Mouse (Mus musculus) kidney, adult 2 months (tissue): ENCODE measurements around the gene Stk11. TPM values are rescaled to one million over a fixed set of nuclear protein-coding genes. Genes with fewer than 3 reads are reported as not detected.

Source experiments
- DNase-seq: peaks from one replicate; pipeline ENCODE4 v3.0.0; 2021
- H3K27ac ChIP-seq: fragments of 200-500 bp; 2 replicates; pipeline ENCODE4 v1.5.1; 2012; ENCODE audit warnings: low read depth, low read length, control low read depth, inconsistent platforms; ENCODE audit not compliant: insufficient read depth
- H3K27me3 ChIP-seq: fragments of 200-500 bp; replicated peaks from 2 replicates; pipeline ENCODE4 v1.6.1; 2012; ENCODE audit warnings: mild to moderate bottlenecking, moderate library complexity, low read length, inconsistent platforms; ENCODE audit not compliant: control insufficient read depth, insufficient read depth
- H3K36me3 ChIP-seq: fragments of 200-500 bp; 2 replicates; pipeline ENCODE4 v1.6.1; 2012; ENCODE audit warnings: mild to moderate bottlenecking, moderate library complexity, low read length, inconsistent platforms; ENCODE audit not compliant: control insufficient read depth, insufficient read depth
- H3K4me1 ChIP-seq: fragments of 200-500 bp; 2 replicates; pipeline ENCODE4 v1.6.1; 2011; ENCODE audit warnings: low read length; ENCODE audit not compliant: control insufficient read depth, insufficient read depth
- H3K4me3 ChIP-seq: fragments of 200-500 bp; 2 replicates; pipeline ENCODE4 v1.5.1; 2011; ENCODE audit warnings: mild to moderate bottlenecking, low read depth, low read length, control low read depth; ENCODE audit not compliant: insufficient read depth
- CTCF ChIP-seq: fragments of 200-500 bp; conservative IDR thresholded peaks from 2 replicates; pipeline ENCODE4 v1.5.1; 2011; ENCODE audit warnings: low read depth, mild to moderate bottlenecking, control low read depth, low read length, moderate library complexity, mixed read lengths; ENCODE audit not compliant: insufficient read depth, insufficient read length
- POLR2A ChIP-seq: fragments of 200-500 bp; IDR thresholded peaks from one replicate; pipeline ENCODE4 v1.6.1; 2011; ENCODE audit warnings: low read depth, low read length, control low read depth
- WGBS: fragments of 180-500 bp; shearing (Covaris S2); methylation state at CpG from one replicate; pipeline ENCODE4 v1.1.7; 2018; 5-methylcytosine and 5-hydroxymethylcytosine counted together
- polyA plus RNA-seq: library from polyadenylated mRNA; depleted of rRNA; stranded (reverse); fragments of >200 nt; gene quantifications from 2 replicates; pipeline ENCODE4 v1.2.3, GENCODE M21; 2012

The Stk11 gene
- polyA plus RNA-seq, 1 experiment: 114 TPM

GRCm38 (mm10) chr10:80149291-80150225 is 34.0 kb downstream of the Stk11 start:
- Histone ChIP-seq H3K27me3 (no peaks in the 10 kb centered on the region), H3K36me3 (peaks cover 14% of the 10 kb centered on the region), H3K4me1 (peaks cover 38% of the 10 kb centered on the region), H3K27ac (peak overlapping the region; percentile 97), H3K4me3 (peak overlapping the region; percentile 91)
- TF ChIP-seq POLR2A (peak; percentile 75), CTCF (no peak)
- under 1% methylated on average over 88 of the region's 88 CpGs for WGBS
- DNase-seq: peak; percentile 99

GRCm38 (mm10) chr10:80150226-80151210 is 34.9 kb downstream of the Stk11 start:
- no peak for TF ChIP-seq CTCF
- no peak for TF ChIP-seq POLR2A
- Histone ChIP-seq H3K36me3 (peaks cover 20% of the 10 kb centered on the region), H3K27ac (peak overlapping the region; percentile 95), H3K4me1 (peaks cover 45% of the 10 kb centered on the region), H3K27me3 (no peaks in the 10 kb centered on the region), H3K4me3 (peak overlapping the region; percentile 55)
- peak; percentile 51 for DNase-seq
- WGBS: under 1% methylated on average over 66 of the region's 71 CpGs

- H3K27me3 ChIP-seq: no peaks in the 10 kb centered on the region
- DNase-seq: peak; percentile 93
- peaks cover 21% of the 10 kb centered on the region for H3K36me3 ChIP-seq
- peaks cover 42% of the 10 kb centered on the region for H3K4me1 ChIP-seq
- H3K4me3 ChIP-seq: peak overlapping the region; percentile 55
- H3K27ac ChIP-seq: peak overlapping the region; percentile 95
- under 1% methylated on average over 26 of the region's 26 CpGs for WGBS
- TF ChIP-seq POLR2A: no peak
These were observed 35.8 kb downstream of the Stk11 start for GRCm38 (mm10) chr10:80151211-80152034.

- Histone ChIP-seq H3K27me3 (no peaks in the 10 kb centered on the region), H3K27ac (peak overlapping the region; percentile 95), H3K36me3 (peaks cover 24% of the 10 kb centered on the region), H3K4me1 (peaks cover 34% of the 10 kb centered on the region), H3K4me3 (peak overlapping the region; percentile 55)
- WGBS: 5% methylated on average over 15 of the region's 15 CpGs
- peak; percentile 89 for DNase-seq
- TF ChIP-seq CTCF (no peak), POLR2A (no peak)
These were observed 36.7 kb downstream of the Stk11 start for GRCm38 (mm10) chr10:80152071-80152872.

- WGBS: 3% methylated on average over 3 of the region's 3 CpGs
- H3K4me3 ChIP-seq: peak overlapping the region; percentile 55
- TF ChIP-seq CTCF: no peak
- TF ChIP-seq POLR2A: no peak
- no peaks in the 10 kb centered on the region for H3K27me3 ChIP-seq
- H3K27ac ChIP-seq: peak overlapping the region; percentile 95
- peaks cover 24% of the 10 kb centered on the region for H3K36me3 ChIP-seq
- H3K4me1 ChIP-seq: peaks cover 30% of the 10 kb centered on the region
- DNase-seq: peak; percentile 89
These were observed 37.3 kb downstream of the Stk11 start for GRCm38 (mm10) chr10:80152873-80153260.

- Histone ChIP-seq H3K27ac (peak overlapping the region; percentile 95), H3K27me3 (no peaks in the 10 kb centered on the region), H3K4me1 (peaks cover 33% of the 10 kb centered on the region), H3K36me3 (peaks cover 24% of the 10 kb centered on the region), H3K4me3 (0 out of 2 replicates have a peak overlapping the region, but pooled peaks have one; percentile 4)
- WGBS: 46% methylated on average over 19 of the region's 19 CpGs
- DNase-seq: peak; percentile 82
- TF ChIP-seq POLR2A (no peak), CTCF (no peak)
These were observed 38.1 kb downstream of the Stk11 start for GRCm38 (mm10) chr10:80153713-80154112.
